Mouse (Mus musculus): ENCODE data around the gene Srebf1. TPM values are rescaled to one million over a fixed set of nuclear protein-coding genes. Genes with fewer than 3 reads are reported as not detected.
A peak's percentile ranks its signal among the peaks of the same experiment; 100 is the strongest.

Gene Srebf1
- total and polyA plus RNA-seq, 3 experiments = 69.8 to 126 (median 120) TPM

- TF ChIP-seq CHD1 (IDR thresholded peaks at IDR 0.05; ENCODE audit: low read depth, low read length) (0 out of 2 replicates have a peak, but pooled peaks have one; percentile 39), SMC3 (IDR thresholded peaks at IDR 0.05; ENCODE audit: low read depth, low read length) (no peak), UBTF (IDR thresholded peaks at IDR 0.05; ENCODE audit: low read depth, low read length) (no peak; the same call in 1 of the 2 replicates), USF1 (IDR thresholded peaks at IDR 0.05; ENCODE audit: low read depth, low read length) (no peak), MAFK (IDR thresholded peaks at IDR 0.05; ENCODE audit: insufficient replicate concordance, low read length) (no peak), MYC (IDR thresholded peaks at IDR 0.05; ENCODE audit: low read depth, low read length) (peak; percentile 39; the same call in 1 of the 2 replicates), ZKSCAN1 (IDR thresholded peaks at IDR 0.05; ENCODE audit: borderline replicate concordance, low read depth, low read length) (no peak), SIN3A (IDR thresholded peaks at IDR 0.05; ENCODE audit: low read length) (no peak; the same call in none of the 2 replicates), POLR2A (IDR thresholded peaks at IDR 0.05; ENCODE audit: low read depth, low read length) (peak; percentile 61; the same call in 1 of the 2 replicates), IRF4 (IDR thresholded peaks at IDR 0.05; ENCODE audit: low read depth, low read length) (no peak), HCFC1 (IDR thresholded peaks at IDR 0.05; ENCODE audit: low read depth, low read length) (no peak), MAX (IDR thresholded peaks at IDR 0.05; ENCODE audit: low read length) (no peak), JUND (conservative IDR thresholded peaks at IDR 0.05; ENCODE audit: low read depth, low read length) (no peak), KAT2A (IDR thresholded peaks at IDR 0.05; ENCODE audit: insufficient replicate concordance, low read length) (no peak)
Observed at GRCm38 (mm10) chr11:60176182-60176974, 46.0 kb downstream of the Srebf1 start (continued).

DNA sequence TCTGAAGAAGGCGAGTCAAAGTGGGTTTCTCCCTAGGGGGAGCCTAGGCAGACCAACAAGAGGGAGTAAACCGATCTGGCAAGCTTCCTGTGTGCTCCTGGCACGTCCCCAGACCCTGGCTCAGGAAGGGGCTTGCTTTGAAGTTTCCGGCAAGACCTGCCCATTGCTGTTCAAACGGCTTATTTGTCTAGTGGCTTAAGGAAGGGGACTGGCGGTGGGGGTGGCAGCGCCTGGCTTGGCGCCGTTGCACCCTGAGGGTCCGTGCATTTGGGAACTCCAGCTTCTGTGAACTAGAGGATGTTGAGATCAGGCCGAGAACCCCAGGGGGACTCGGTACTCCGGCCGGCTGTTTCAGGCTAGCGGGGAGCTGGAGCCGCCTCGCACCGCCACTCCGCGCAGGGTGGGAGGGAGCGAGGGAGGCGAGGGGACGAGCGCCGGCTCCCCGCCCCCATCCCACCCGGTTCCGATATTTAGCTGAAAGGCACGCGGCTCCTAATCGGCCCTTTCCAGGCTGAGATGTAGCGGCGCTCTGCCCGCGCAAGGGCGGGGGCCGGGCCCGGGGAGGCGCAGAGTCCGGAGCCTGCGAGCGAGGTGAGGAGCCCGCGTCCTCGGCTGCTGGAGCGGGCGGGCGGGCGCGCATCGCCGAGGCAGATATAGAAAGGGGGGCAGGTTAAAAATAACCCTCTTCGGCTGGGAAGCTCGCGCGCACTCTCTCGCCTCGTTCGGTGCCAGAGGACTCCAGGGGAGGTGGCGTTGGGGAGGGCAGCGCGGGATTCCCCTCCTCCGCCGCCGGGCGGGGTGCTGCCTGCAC, 46.8 kb downstream of the Srebf1 start:
- no peaks in the 10 kb centered on the region for H3K27me3 ChIP-seq (replicated peaks)
- H3K36me3 ChIP-seq (replicated peaks in 1 of 2; ENCODE audit: control insufficient read depth in 1 of 2, insufficient read depth in 1 of 2, low read length in 1 of 2) = peaks cover 0 to 73% of the 10 kb centered on the region in 2 experiments
- dilution Hi-C loops (cut with MboI; ENCODE audit: extremely low pct_ligation_motif_present, extremely low pct_unique_long_range_greater_than_20kb, low sequenced_read_pairs) = no loop called here
- H3K4me3 ChIP-seq (replicated peaks in 1 of 3; ENCODE audit: low read depth in 2 of 3, low read length in 2 of 3, poor library complexity in 1 of 3) = peak overlapping the region in 2 of 3 experiments; percentile 13 to 66
- in situ Hi-C loops (cut with MboI; ENCODE audit: low pct_ligation_motif_present, low pct_unique_long_range_greater_than_20kb, low sequenced_read_pairs) = no loop called here
- H3K79me2 ChIP-seq (replicated peaks; ENCODE audit: control insufficient read depth, extremely low read depth, insufficient read depth, poor library complexity, severe bottlenecking) = no peaks in the 10 kb centered on the region
- peak overlapping the region; percentile 33; the same call in 1 of the 2 replicates for H3K9ac ChIP-seq (ENCODE audit: insufficient read depth, low read depth)
- H3K9me3 ChIP-seq (replicated peaks; ENCODE audit: low read length) = peaks cover 3% of the 10 kb centered on the region
- TF ChIP-seq CHD2 (IDR thresholded peaks at IDR 0.05; ENCODE audit: low read length) (no peak), TBP (conservative IDR thresholded peaks at IDR 0.05; ENCODE audit: low read depth, low read length) (no peak), MXI1 (IDR thresholded peaks at IDR 0.05; ENCODE audit: low read depth, low read length) (0 out of 2 replicates have a peak, but pooled peaks have one; percentile 66), EP300 (IDR thresholded peaks at IDR 0.05; ENCODE audit: low read length) (no peak), KAT2A (IDR thresholded peaks at IDR 0.05; ENCODE audit: insufficient replicate concordance, low read length) (no peak), SMC3 (IDR thresholded peaks at IDR 0.05; ENCODE audit: low read depth, low read length) (no peak), JUND (conservative IDR thresholded peaks at IDR 0.05; ENCODE audit: low read depth, low read length) (no peak), GABPA (IDR thresholded peaks at IDR 0.05; ENCODE audit: insufficient replicate concordance, low read depth, low read length) (no peak), RCOR1 (conservative IDR thresholded peaks at IDR 0.05; ENCODE audit: low read depth, low read length) (no peak), ZC3H11A (IDR thresholded peaks at IDR 0.05; ENCODE audit: low read depth, low read length) (no peak), MEF2A (IDR thresholded peaks at IDR 0.05; ENCODE audit: borderline replicate concordance, low read depth, low read length) (0 out of 2 replicates have a peak, but pooled peaks have one; percentile 26), BHLHE40 (IDR thresholded peaks at IDR 0.05; ENCODE audit: low read depth, low read length) (no peak), USF2 (conservative IDR thresholded peaks at IDR 0.05; ENCODE audit: low read depth, low read length) (no peak), ELF1 (IDR thresholded peaks at IDR 0.05; ENCODE audit: low read depth, low read length) (no peak), PAX5 (IDR thresholded peaks at IDR 0.05; ENCODE audit: low read length) (no peak), MAZ (IDR thresholded peaks at IDR 0.05; ENCODE audit: low read depth, low read length) (0 out of 2 replicates have a peak, but pooled peaks have one; percentile 26), MAX (IDR thresholded peaks at IDR 0.05; ENCODE audit: low read length) (no peak), TCF12 (IDR thresholded peaks at IDR 0.05; ENCODE audit: low read depth, low read length) (0 out of 2 replicates have a peak, but pooled peaks have one; percentile 5)
- no peak for DNase-seq (ENCODE audit: extremely low read depth)
- H3K4me2 ChIP-seq (ENCODE audit: insufficient read depth, low read depth, poor library complexity, severe bottlenecking) = peak overlapping the region; percentile 71
- H3K4me1 ChIP-seq (ENCODE audit: control insufficient read depth in 1 of 2, insufficient read depth in 2 of 2) = peaks cover 0 to 5% of the 10 kb centered on the region in 2 experiments; a peak in 2 of 4 replicates
- no peak overlapping the region for H3K27ac ChIP-seq (ENCODE audit: insufficient read depth, low read depth)

Data from CH12.LX (cell line).